Mouse (Mus musculus) bone marrow, adult 2 months (tissue): Measurements from ENCODE around the gene Rhbdf2. TPM values are rescaled to one million over a fixed set of nuclear protein-coding genes. Genes with fewer than 3 reads are reported as not detected.
"Not testable (repeated sequence)": the region's sequence is repeated elsewhere in the genome, so short reads cannot be mapped to it uniquely, and the experiment has no call there.

Source experiments
- H3K27ac ChIP-seq: fragments of 200-500 bp; 2 replicates; pipeline ENCODE4 v1.5.1; 2012; ENCODE audit warnings: low read depth, mild to moderate bottlenecking, control low read depth, inconsistent platforms, low read length; ENCODE audit not compliant: control insufficient read depth, poor library complexity, insufficient read depth
- H3K4me1 ChIP-seq: fragments of 200-500 bp; 2 replicates; pipeline ENCODE4 v1.6.1; 2011; ENCODE audit warnings: low read length; ENCODE audit not compliant: control insufficient read depth, insufficient read depth
- H3K4me3 ChIP-seq: fragments of 200-500 bp; replicated peaks from 2 replicates; pipeline ENCODE3; 2011; ENCODE audit warnings: mild to moderate bottlenecking, low read depth, low read length, control low read depth; ENCODE audit not compliant: control insufficient read depth
- CTCF ChIP-seq: fragments of 200-500 bp; IDR thresholded peaks from 2 replicates; pipeline ENCODE4 v1.5.1; 2011; ENCODE audit warnings: low read length, control low read depth; ENCODE audit not compliant: control insufficient read depth, insufficient read depth
- POLR2A ChIP-seq: fragments of 200-500 bp; IDR thresholded peaks from 2 replicates; pipeline ENCODE4 v1.6.1; 2011; ENCODE audit warnings: low read depth, mild to moderate bottlenecking, control low read depth, low read length, borderline replicate concordance; ENCODE audit not compliant: control insufficient read depth
- WGBS: fragments of 180-500 bp; shearing (Covaris S2); methylation state at CpG from one replicate; pipeline ENCODE4 v1.1.7; 2018; 5-methylcytosine and 5-hydroxymethylcytosine counted together
- polyA plus RNA-seq: library from polyadenylated mRNA; stranded (reverse); fragments of >200 nt; gene quantifications from 2 replicates; pipeline ENCODE4 v1.2.4, GENCODE M21; 2011; ENCODE audit warnings: low replicate concordance; ENCODE audit not compliant: missing spikeins, insufficient read depth, insufficient read length

The Rhbdf2 gene
- polyA plus RNA-seq, 1 experiment: 51.1 TPM

GRCm38 (mm10) chr11:116670386-116670785 lies 43.6 kb upstream of the Rhbdf2 start:
- no peak overlapping the region for H3K4me3 ChIP-seq
- TF ChIP-seq POLR2A: no peak
- TF ChIP-seq CTCF: no peak
- no peak overlapping the region for H3K27ac ChIP-seq
- H3K4me1 ChIP-seq: peaks cover 2% of the 10 kb centered on the region; the same call in 1 of the 2 replicates
- 84% methylated on average over 7 of the region's 7 CpGs for WGBS

DNA sequence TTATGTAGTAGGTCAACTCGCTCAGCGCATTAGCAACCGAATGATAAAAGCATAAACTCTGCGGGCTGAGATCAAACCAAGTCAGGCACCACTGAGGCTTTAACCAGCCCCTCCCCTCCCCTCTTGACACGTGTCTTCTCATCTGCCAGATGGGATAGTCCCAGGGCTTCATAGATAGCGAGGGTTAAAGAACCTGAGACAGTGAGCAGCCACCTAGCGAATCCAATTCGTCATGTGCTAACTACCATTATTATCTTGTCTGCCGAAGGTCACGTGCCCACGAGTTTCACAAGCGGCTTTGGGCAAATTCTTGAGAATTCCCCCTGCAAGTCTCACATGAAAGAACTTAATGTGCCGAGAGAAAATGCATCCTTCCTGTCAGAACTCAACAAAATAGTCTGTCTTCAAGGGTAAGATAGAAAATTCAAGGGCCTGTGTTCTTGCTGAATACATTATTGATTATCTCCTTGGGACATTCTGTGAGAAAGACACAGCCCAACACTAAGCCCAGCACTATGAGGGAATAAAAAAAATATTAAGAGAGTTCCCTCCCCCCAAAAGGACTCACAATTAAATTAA lies 43.1 kb upstream of the Rhbdf2 start:
- Histone ChIP-seq H3K4me1 (peaks cover 2% of the 10 kb centered on the region; the same call in 1 of the 2 replicates), H3K4me3 (no peak overlapping the region), H3K27ac (no peak overlapping the region)
- 71% methylated on average over 13 of the region's 13 CpGs for WGBS
- TF ChIP-seq POLR2A (no peak), CTCF (no peak)

- peaks cover 2% of the 10 kb centered on the region; the same call in 1 of the 2 replicates for H3K4me1 ChIP-seq
- no peak overlapping the region for H3K4me3 ChIP-seq
- no peak overlapping the region for H3K27ac ChIP-seq
- TF ChIP-seq CTCF: no peak
- no peak for TF ChIP-seq POLR2A
- 83% methylated on average over 5 of the region's 5 CpGs for WGBS
Observed at GRCm38 (mm10) chr11:116669316-116669715, 42.5 kb upstream of the Rhbdf2 start.

- no peak overlapping the region for H3K27ac ChIP-seq
- TF ChIP-seq CTCF: no peak
- TF ChIP-seq POLR2A: no peak
- 81% methylated on average over 7 of the region's 7 CpGs for WGBS
- H3K4me1 ChIP-seq: peaks cover 2% of the 10 kb centered on the region; the same call in 1 of the 2 replicates
- H3K4me3 ChIP-seq: no peak overlapping the region
Observed at GRCm38 (mm10) chr11:116668839-116669238, 42.0 kb upstream of the Rhbdf2 start.

DNA sequence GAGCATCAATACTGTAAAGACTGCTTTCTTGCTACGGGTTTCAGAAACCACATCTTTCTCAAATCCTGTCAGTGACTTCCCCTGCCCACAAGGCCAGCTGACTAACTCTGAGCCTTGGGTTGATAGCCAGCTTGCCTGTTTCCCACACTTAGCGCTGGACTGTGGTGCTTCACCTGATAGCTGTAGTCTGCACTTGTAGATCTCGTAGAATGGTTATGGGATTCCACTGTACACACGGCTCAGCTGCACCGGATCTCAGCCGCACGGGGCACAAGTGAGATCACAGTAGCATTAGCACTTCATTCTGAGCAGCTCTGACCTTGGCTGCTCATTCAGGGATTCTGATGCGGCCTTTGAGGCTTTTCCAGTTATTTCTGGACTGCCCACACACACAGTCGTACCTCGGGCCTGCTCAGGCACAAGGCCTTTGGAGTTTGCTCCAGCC lies 41.6 kb upstream of the Rhbdf2 start:
- Histone ChIP-seq H3K27ac (no peak overlapping the region), H3K4me3 (no peak overlapping the region), H3K4me1 (peaks cover 2% of the 10 kb centered on the region; the same call in 1 of the 2 replicates)
- TF ChIP-seq CTCF: no peak
- no peak for TF ChIP-seq POLR2A
- WGBS: 51% methylated on average over 10 of the region's 10 CpGs

- TF ChIP-seq POLR2A: no peak
- TF ChIP-seq CTCF: no peak
- Histone ChIP-seq H3K27ac (no peak overlapping the region), H3K4me3 (no peak overlapping the region), H3K4me1 (peaks cover 2% of the 10 kb centered on the region; the same call in 1 of the 2 replicates)
- WGBS: 70% methylated on average over 8 of the region's 8 CpGs
Observed at GRCm38 (mm10) chr11:116667930-116668329, 41.1 kb upstream of the Rhbdf2 start.

GRCm38 (mm10) chr11:116667012-116667411 lies 40.2 kb upstream of the Rhbdf2 start:
- H3K4me1 ChIP-seq, H3K27ac ChIP-seq, H3K4me3 ChIP-seq: not testable (repeated sequence)
- whole genome bisulfite sequencing: 38% methylated on average over 5 of the region's 5 CpGs

DNA sequence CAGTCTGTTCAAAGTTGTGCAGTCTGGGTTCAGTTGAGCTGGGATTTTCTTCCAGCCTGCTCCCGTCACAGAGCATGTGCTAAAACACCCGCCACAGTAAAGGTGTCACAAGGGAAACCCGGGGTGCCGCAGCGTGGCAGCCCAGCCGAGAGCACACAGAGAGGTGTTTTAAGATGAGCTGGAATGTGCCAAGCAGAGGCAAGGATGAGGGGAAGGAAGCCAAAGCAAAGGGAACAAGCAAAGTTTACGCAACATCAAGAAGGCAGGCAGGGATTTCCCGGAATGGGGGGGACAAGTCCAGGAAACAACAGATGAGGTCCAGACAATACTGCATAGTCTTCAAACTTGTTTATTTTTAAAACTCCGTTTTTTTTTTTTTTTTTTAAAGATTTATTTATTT lies 39.7 kb upstream of the Rhbdf2 start:
- no peak for TF ChIP-seq POLR2A
- no peak for TF ChIP-seq CTCF
- Histone ChIP-seq H3K27ac (no peak overlapping the region; the same call in 1 of the 2 replicates), H3K4me3 (no peak overlapping the region), H3K4me1 (no peaks in the 10 kb centered on the region)
- WGBS: 68% methylated on average over 9 of the region's 9 CpGs

DNA sequence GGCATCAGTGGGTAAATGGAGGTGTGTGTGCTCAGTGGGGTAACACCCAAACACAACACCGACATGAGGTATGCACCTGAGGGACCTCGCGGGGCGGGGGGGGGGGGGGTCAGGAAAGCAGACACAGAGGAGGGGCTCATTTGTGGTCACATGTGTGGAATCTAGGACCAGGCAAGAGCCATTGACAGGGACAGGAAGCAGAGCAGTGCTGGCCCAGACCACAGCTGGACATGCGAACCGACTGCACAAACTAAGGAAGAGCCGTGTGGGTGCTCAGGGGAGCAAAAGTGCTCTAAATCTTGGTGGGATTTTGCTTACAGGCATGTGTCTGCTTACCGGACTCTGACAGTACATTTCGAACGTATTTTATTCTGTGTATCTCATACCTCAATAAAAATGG lies 38.5 kb upstream of the Rhbdf2 start:
- H3K27ac ChIP-seq: no peak overlapping the region
- H3K4me1 ChIP-seq: no peaks in the 10 kb centered on the region
- 81% methylated on average over 10 of the region's 10 CpGs for WGBS
- no peak overlapping the region for H3K4me3 ChIP-seq
- TF ChIP-seq CTCF: no peak
- no peak for TF ChIP-seq POLR2A
